Mouse (Mus musculus): Measurements from ENCODE around the gene Mxi1.
A peak's percentile ranks its signal among the peaks of the same experiment; 100 is the strongest.

DNA sequence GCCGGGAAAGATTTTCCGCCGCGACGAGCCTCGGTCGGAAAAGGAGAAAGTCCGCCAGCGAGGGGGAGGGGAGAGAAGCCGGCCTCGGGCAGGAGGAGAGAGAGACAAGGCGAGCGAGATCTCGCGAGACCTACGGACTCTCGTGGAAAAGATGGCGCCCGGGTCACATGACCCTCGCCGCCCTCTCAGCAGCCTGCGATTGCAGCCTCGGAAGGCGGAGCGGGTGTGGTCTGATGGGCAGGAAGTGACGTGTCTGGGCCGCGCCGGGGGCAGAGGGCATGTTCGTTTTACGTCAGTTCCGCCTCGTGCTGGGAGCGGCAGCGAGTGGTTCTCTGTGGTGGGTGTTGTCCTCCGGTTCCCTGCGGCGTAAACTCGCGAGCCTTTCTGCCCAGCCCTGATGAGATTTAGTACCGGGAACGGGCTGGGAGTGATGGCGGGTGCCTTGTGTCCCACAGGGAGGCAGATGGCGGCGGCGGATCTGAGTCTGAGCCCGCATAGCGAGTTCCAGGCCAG, 80.2 kb downstream of the Mxi1 start, which contains the start of gene Smndc1:
- no peak for TF ChIP-seq CTCF (IDR thresholded peaks at IDR 0.05; ENCODE audit: low read depth)
- TF ChIP-seq EP300 (IDR thresholded peaks at IDR 0.05; ENCODE audit: low read depth) = peak; percentile 64

All from liver, embryonic 14.5 days (tissue).